Mouse (Mus musculus) MEL (cell line): ENCODE measurements around the gene Unkl. TPM values are rescaled to one million over a fixed set of nuclear protein-coding genes. Genes with fewer than 3 reads are reported as not detected.

Experiments
- DNase-seq: peaks from one replicate; pipeline ENCODE4 v3.0.0; 2011; ENCODE audit warnings: low read depth, low spot score
- H3K27ac ChIP-seq: 2 replicates; pipeline ENCODE4 v1.5.1; 2012; ENCODE audit warnings: low read depth, mild to moderate bottlenecking, control low read depth, low read length, moderate library complexity; ENCODE audit not compliant: control insufficient read depth
- H3K27me3 ChIP-seq, 2 experiments: fragments of 150-350 bp in 1 of 2; sonication (generic) in 1 of 2; 2 replicates each; pipeline ENCODE4 v1.6.1; 2012; ENCODE audit warnings: low read length in 2 of 2, mild to moderate bottlenecking in 2 of 2, improper control_type of control experiment in 1 of 2, moderate library complexity in 1 of 2; ENCODE audit not compliant: insufficient read depth in 2 of 2, control insufficient read depth in 1 of 2
- H3K36me3 ChIP-seq, 2 experiments: 2 replicates each; pipeline ENCODE4 v1.6.1; 2012 to 2014; ENCODE audit warnings: low read length in 2 of 2, improper control_type of control experiment in 1 of 2, inconsistent platforms in 1 of 2, mild to moderate bottlenecking in 1 of 2; ENCODE audit not compliant: insufficient read depth in 2 of 2, control insufficient read depth in 1 of 2
- H3K4me1 ChIP-seq, 2 experiments: fragments of 150-350 bp in 1 of 2; sonication (generic) in 1 of 2; 2 replicates each; pipeline ENCODE4 v1.6.1; 2012; ENCODE audit warnings: low read length in 2 of 2, improper control_type of control experiment in 1 of 2, mild to moderate bottlenecking in 1 of 2; ENCODE audit not compliant: insufficient read depth in 2 of 2, control insufficient read depth in 1 of 2
- H3K4me3 ChIP-seq, 2 experiments: fragments of 150-350 bp in 1 of 2; sonication (generic) in 1 of 2; 2 replicates each; pipeline ENCODE4 v1.5.1; 2012; ENCODE audit warnings: low read depth in 2 of 2, low read length in 2 of 2, mild to moderate bottlenecking in 2 of 2, moderate library complexity in 2 of 2, control low read depth in 1 of 2, improper control_type of control experiment in 1 of 2; ENCODE audit not compliant: control insufficient read depth in 1 of 2, insufficient read depth in 1 of 2
- H3K79me2 ChIP-seq: 2 replicates; pipeline ENCODE4 v1.6.1; 2012; ENCODE audit warnings: mild to moderate bottlenecking, low read length, moderate library complexity; ENCODE audit not compliant: control insufficient read depth, poor library complexity, insufficient read depth
- H3K9ac ChIP-seq: 2 replicates; pipeline ENCODE4 v1.6.1; 2012; ENCODE audit warnings: low read depth, mild to moderate bottlenecking, control low read depth, low read length, moderate library complexity; ENCODE audit not compliant: control insufficient read depth, poor library complexity, severe bottlenecking
- H3K9me3 ChIP-seq: fragments of 150-350 bp; sonication (generic); replicated peaks from 2 replicates; pipeline ENCODE4 v1.6.1; 2012; ENCODE audit warnings: mild to moderate bottlenecking, low read length, improper control_type of control experiment, moderate library complexity; ENCODE audit not compliant: insufficient read depth
- BHLHE40 ChIP-seq: IDR thresholded peaks from 2 replicates; pipeline ENCODE4 v1.6.1; 2012; ENCODE audit warnings: low read depth, mild to moderate bottlenecking, inconsistent platforms, low read length, improper control_type of control experiment, borderline replicate concordance
- CHD2 ChIP-seq: IDR thresholded peaks from 2 replicates; pipeline ENCODE4 v1.6.1; 2011; ENCODE audit warnings: low read length, improper control_type of control experiment
- ELF1 ChIP-seq: IDR thresholded peaks from 2 replicates; pipeline ENCODE4 v1.6.1; 2014; ENCODE audit warnings: low read depth, mild to moderate bottlenecking, inconsistent platforms, low read length, improper control_type of control experiment, moderate library complexity
- ETS1 ChIP-seq: IDR thresholded peaks from 2 replicates; pipeline ENCODE4 v1.6.1; 2012; ENCODE audit warnings: low read depth, mild to moderate bottlenecking, inconsistent platforms, low read length, improper control_type of control experiment, moderate library complexity
- GATA1 ChIP-seq: IDR thresholded peaks from 2 replicates; pipeline ENCODE4 v1.6.1; 2011; ENCODE audit warnings: low read depth, low read length, improper control_type of control experiment
- JUND ChIP-seq: IDR thresholded peaks from 2 replicates; pipeline ENCODE4 v1.6.1; 2011; ENCODE audit warnings: low read depth, mild to moderate bottlenecking, improper control_type of control experiment, low read length
- MAX ChIP-seq: IDR thresholded peaks from 2 replicates; pipeline ENCODE4 v1.6.1; 2011; ENCODE audit warnings: low read length, improper control_type of control experiment
- MEF2A ChIP-seq: IDR thresholded peaks from 2 replicates; pipeline ENCODE4 v1.6.1; 2014; ENCODE audit warnings: low read depth, mild to moderate bottlenecking, inconsistent platforms, low read length, improper control_type of control experiment; ENCODE audit not compliant: poor library complexity, insufficient replicate concordance, severe bottlenecking; ENCODE audit errors: extremely low read depth
- MXI1 ChIP-seq: IDR thresholded peaks from 2 replicates; pipeline ENCODE4 v1.6.1; 2011; ENCODE audit warnings: mild to moderate bottlenecking, low read depth, low read length, improper control_type of control experiment
- MYB ChIP-seq: IDR thresholded peaks from 2 replicates; pipeline ENCODE4 v1.6.1; 2011; ENCODE audit warnings: mild to moderate bottlenecking, low read depth, low read length, improper control_type of control experiment
- RAD21 ChIP-seq: IDR thresholded peaks from 2 replicates; pipeline ENCODE4 v1.6.1; 2011; ENCODE audit warnings: mild to moderate bottlenecking, low read depth, low read length, improper control_type of control experiment
- TBP ChIP-seq: IDR thresholded peaks from 2 replicates; pipeline ENCODE4 v1.8.0; 2011; ENCODE audit warnings: low read depth, low read length, improper control_type of control experiment
- TCF12 ChIP-seq: IDR thresholded peaks from 2 replicates; pipeline ENCODE4 v1.6.1; 2014; ENCODE audit warnings: low read depth, mild to moderate bottlenecking, inconsistent platforms, low read length, improper control_type of control experiment, moderate library complexity
- USF1 ChIP-seq: IDR thresholded peaks from 2 replicates; pipeline ENCODE4 v1.6.1; 2014; ENCODE audit warnings: low read depth, mild to moderate bottlenecking, inconsistent platforms, low read length, improper control_type of control experiment, moderate library complexity
- USF2 ChIP-seq, 2 experiments: IDR thresholded peaks; 2 replicates each; pipeline ENCODE4 v1.6.1; 2011 to 2012; ENCODE audit warnings: improper control_type of control experiment in 2 of 2, low read length in 2 of 2, borderline replicate concordance in 1 of 2, inconsistent platforms in 1 of 2, low read depth in 1 of 2, mild to moderate bottlenecking in 1 of 2; ENCODE audit not compliant: insufficient read depth in 1 of 2
- ZKSCAN1 ChIP-seq: IDR thresholded peaks from 2 replicates; pipeline ENCODE4 v1.6.1; 2012; ENCODE audit warnings: low read depth, mild to moderate bottlenecking, inconsistent platforms, low read length, improper control_type of control experiment, moderate library complexity
- polyA plus RNA-seq, 2 experiments: library from polyadenylated mRNA; stranded (reverse) in 1 of 2; unstranded in 1 of 2; fragments of >175 nt in 1 of 2; fragments of >200 nt in 1 of 2; gene quantifications; 2 replicates each; pipeline versions ENCODE4 v1.2.1 to v1.2.4; 2012; ENCODE audit warnings: low replicate concordance in 2 of 2, low read depth in 1 of 2; ENCODE audit not compliant: insufficient read length in 2 of 2, insufficient read depth in 1 of 2, missing spikeins in 1 of 2
- total RNA-seq: library from RNA; depleted of rRNA; stranded (reverse); fragments of 300-350 nt; gene quantifications from 2 replicates; pipeline ENCODE4 v1.2.3, GENCODE M21; 2012

Unkl gene
- total and polyA plus RNA-seq, 3 experiments: 18.0 to 42.4 TPM; not detected in 1

- Histone ChIP-seq H3K9me3 (no peaks in the 10 kb centered on the region), H3K4me3 (no peak overlapping the region), H3K4me1 (peaks cover 0 to 7% of the 10 kb centered on the region in 2 experiments; a peak in 2 of 4 replicates), H3K9ac (no peak overlapping the region), H3K27ac (no peak overlapping the region), H3K79me2 (no peaks in the 10 kb centered on the region), H3K27me3 (no peaks in the 10 kb centered on the region), H3K36me3 (no peaks in the 10 kb centered on the region)
- no peak for DNase-seq
- TF ChIP-seq CHD2 (no peak), USF1 (no peak), MAX (no peak), MEF2A (no peak), ETS1 (no peak), ZKSCAN1 (no peak), JUND (no peak), ELF1 (no peak)
These were observed 65.6 kb downstream of the Unkl start for GRCm38 (mm10) chr17:25253760-25254159.

DNA sequence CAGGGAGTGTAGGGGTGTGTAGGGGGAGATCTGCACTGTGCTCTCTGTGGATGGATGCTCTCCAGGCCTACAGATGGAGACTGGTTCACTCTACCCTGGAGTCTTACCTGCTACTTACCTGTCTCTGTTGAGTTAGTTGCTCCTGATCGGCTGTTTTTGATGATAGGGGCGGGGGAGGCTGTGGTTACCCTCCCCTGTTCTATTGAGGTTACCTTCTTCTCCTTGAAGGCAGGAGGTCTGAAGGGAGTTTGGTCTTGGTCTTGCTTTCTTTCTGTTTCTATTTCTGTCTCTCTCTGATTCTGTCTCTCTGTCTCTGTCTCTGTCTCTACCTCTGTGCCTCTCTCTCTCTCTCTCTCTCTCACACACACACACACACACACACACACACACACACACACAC is 66.9 kb downstream of the Unkl start:
- no peaks in the 10 kb centered on the region; a peak in 1 of 4 replicates for H3K36me3 ChIP-seq
- no peak overlapping the region for H3K4me3 ChIP-seq
- H3K9me3 ChIP-seq: no peaks in the 10 kb centered on the region
- DNase-seq: no peak
- no peaks in the 10 kb centered on the region for H3K27me3 ChIP-seq
- peaks cover 0 to 9% of the 10 kb centered on the region in 2 experiments; a peak in 2 of 4 replicates for H3K4me1 ChIP-seq
- H3K79me2 ChIP-seq: no peaks in the 10 kb centered on the region
- no peak overlapping the region for H3K9ac ChIP-seq
- TF ChIP-seq MXI1 (no peak), GATA1 (no peak), CHD2 (no peak), ELF1 (no peak), MYB (no peak), BHLHE40 (no peak), TCF12 (no peak), TBP (no peak), RAD21 (no peak), MAX (no peak), USF2 (IDR thresholded peaks at IDR 0.05; ENCODE audit: borderline replicate concordance in 1 of 2, insufficient read depth in 1 of 2, low read depth in 1 of 2, low read length in 2 of 2) (no peak), USF1 (no peak)
- no peak overlapping the region for H3K27ac ChIP-seq
